Mouse (Mus musculus) midbrain, embryonic 16.5 days (tissue): Measurements from ENCODE around the gene Vmn2r60. TPM values are rescaled to one million over a fixed set of nuclear protein-coding genes. Genes with fewer than 3 reads are reported as not detected.
"Not testable (repeated sequence)": the region's sequence is repeated elsewhere in the genome, so short reads cannot be mapped to it uniquely, and the experiment has no call there.

Experiments
- ATAC-seq: fragments of 200-750 bp; cut with Nextera tagmentation; 2 replicates; pipeline ENCODE4 v1.8.0; 2017; ENCODE audit warnings: moderate TSS enrichment
- H3K27ac ChIP-seq: fragments of 300-500 bp; sonication (generic); 2 replicates; pipeline ENCODE4 v1.5.1; 2014; ENCODE audit warnings: mild to moderate bottlenecking, low read length, mixed read lengths
- H3K27me3 ChIP-seq: fragments of 300-500 bp; sonication (generic); 2 replicates; pipeline ENCODE4 v1.6.1; 2014; ENCODE audit warnings: low read depth, low read length, mixed read lengths; ENCODE audit not compliant: control insufficient read depth, insufficient read depth
- H3K36me3 ChIP-seq: fragments of 300-500 bp; sonication (generic); 2 replicates; pipeline ENCODE4 v1.6.1; 2014; ENCODE audit warnings: mild to moderate bottlenecking, low read length, moderate library complexity, mixed read lengths; ENCODE audit not compliant: control insufficient read depth, insufficient read depth
- H3K4me1 ChIP-seq: fragments of 300-500 bp; sonication (generic); 2 replicates; pipeline ENCODE4 v1.6.1; 2014; ENCODE audit warnings: mild to moderate bottlenecking, low read length, mixed read lengths; ENCODE audit not compliant: control insufficient read depth, insufficient read depth
- H3K4me2 ChIP-seq: fragments of 300-500 bp; sonication (generic); 2 replicates; pipeline ENCODE4 v1.6.1; 2014; ENCODE audit warnings: mild to moderate bottlenecking, low read length, mixed read lengths
- H3K4me3 ChIP-seq: fragments of 300-500 bp; sonication (generic); 2 replicates; pipeline ENCODE4 v1.5.1; 2014; ENCODE audit warnings: low read depth, mild to moderate bottlenecking, low read length, moderate library complexity, mixed read lengths
- H3K9ac ChIP-seq: fragments of 300-500 bp; sonication (generic); 2 replicates; pipeline ENCODE4 v1.6.1; 2014; ENCODE audit warnings: low read depth, low read length, mixed read lengths
- H3K9me3 ChIP-seq: fragments of 300-500 bp; sonication (generic); replicated peaks from 2 replicates; pipeline ENCODE4 v1.6.1; 2014; ENCODE audit warnings: mild to moderate bottlenecking, low read length, mixed read lengths; ENCODE audit not compliant: control insufficient read depth, poor library complexity, severe bottlenecking
- WGBS: fragments of 180-500 bp; shearing (Covaris S2); extraction: QIAGEN DNeasy Blood & Tissue Kit; methylation state at CpG from one replicate; pipeline ENCODE4 v1.1.7; 2014; 5-methylcytosine and 5-hydroxymethylcytosine counted together
- polyA plus RNA-seq: library from polyadenylated mRNA; unstranded; fragments of >200 nt; fragmentation: Nextera tagmentation; extraction: Ambion mirVana; gene quantifications from 2 replicates; pipeline ENCODE4 v1.2.1, GENCODE M21; 2015

The Vmn2r60 gene
- not detected in 2 replicates for polyA plus RNA-seq

GRCm38 (mm10) chr7:42107470-42107869 lies at the start of gene Vmn2r60:
TSS of gene Vmn2r60 (plus strand) at chr7:42107770.
- 77% methylated on average over 2 of the region's 2 CpGs for WGBS
- Histone ChIP-seq H3K27ac (no peak within 1 kb of the TSS), H3K4me3 (no peak within 1 kb of the TSS), H3K27me3 (no peaks in the 10 kb centered on the region), H3K4me1 (no peaks in the 10 kb centered on the region), H3K36me3 (no peaks in the 10 kb centered on the region), H3K9ac (no peak within 1 kb of the TSS), H3K4me2 (no peak within 1 kb of the TSS), H3K9me3 (0 out of 2 replicates have a peak, but pooled peaks cover 3% of the 10 kb centered on the region)
- no peak for ATAC-seq

GRCm38 (mm10) chr7:42058923-42059322 lies 48.6 kb upstream of the Vmn2r60 start, which contains the start of gene Vmn2r59:
TSS of gene Vmn2r59 (minus strand) at chr7:42059023.
- Histone ChIP-seq H3K9me3 (peaks cover 21% of the 10 kb centered on the region), H3K36me3 (no peaks in the 10 kb centered on the region), H3K4me3 (no peak within 1 kb of the TSS), H3K27me3 (no peaks in the 10 kb centered on the region), H3K9ac (no peak within 1 kb of the TSS), H3K4me1 (no peaks in the 10 kb centered on the region), H3K27ac (no peak within 1 kb of the TSS), H3K4me2 (no peak within 1 kb of the TSS)
- ATAC-seq, result no peak

- H3K9ac ChIP-seq, H3K36me3 ChIP-seq, H3K4me3 ChIP-seq, H3K4me1 ChIP-seq, H3K27me3 ChIP-seq, H3K27ac ChIP-seq, ATAC-seq, H3K4me2 ChIP-seq, H3K9me3 ChIP-seq: not testable (repeated sequence)
- 73% methylated on average over 10 of the region's 14 CpGs for WGBS
Measured at GRCm38 (mm10) chr7:42107061-42107460, 509 bp upstream of the Vmn2r60 start.

Other genes with a start within 250 kb of the Vmn2r60 start
- gene Vmn2r58, start 235.1 kb upstream of the Vmn2r60 start, polyA plus RNA-seq, result not detected in 2 replicates
- not detected in 2 replicates for gene Vmn2r59, start 48.7 kb upstream of the Vmn2r60 start, polyA plus RNA-seq
- gene Vmn2r61, start 152.3 kb downstream of the Vmn2r60 start, polyA plus RNA-seq, result not detected in 2 replicates